Mouse (Mus musculus) thymus, postnatal 36 days (tissue): ENCODE results near the gene Ppp1r3e.

ENCODE experiments used
- DNase-seq, 2 experiments: peaks; one replicate each; pipeline ENCODE4 v3.0.0; 2022; ENCODE audit warnings: mixed read lengths in 2 of 2

The Ppp1r3e gene

GRCm38 (mm10) chr14:54876539-54877047 lies 757 bp downstream of the Ppp1r3e start:
- DNase-seq = peak; percentile 76 to 87

DNA sequence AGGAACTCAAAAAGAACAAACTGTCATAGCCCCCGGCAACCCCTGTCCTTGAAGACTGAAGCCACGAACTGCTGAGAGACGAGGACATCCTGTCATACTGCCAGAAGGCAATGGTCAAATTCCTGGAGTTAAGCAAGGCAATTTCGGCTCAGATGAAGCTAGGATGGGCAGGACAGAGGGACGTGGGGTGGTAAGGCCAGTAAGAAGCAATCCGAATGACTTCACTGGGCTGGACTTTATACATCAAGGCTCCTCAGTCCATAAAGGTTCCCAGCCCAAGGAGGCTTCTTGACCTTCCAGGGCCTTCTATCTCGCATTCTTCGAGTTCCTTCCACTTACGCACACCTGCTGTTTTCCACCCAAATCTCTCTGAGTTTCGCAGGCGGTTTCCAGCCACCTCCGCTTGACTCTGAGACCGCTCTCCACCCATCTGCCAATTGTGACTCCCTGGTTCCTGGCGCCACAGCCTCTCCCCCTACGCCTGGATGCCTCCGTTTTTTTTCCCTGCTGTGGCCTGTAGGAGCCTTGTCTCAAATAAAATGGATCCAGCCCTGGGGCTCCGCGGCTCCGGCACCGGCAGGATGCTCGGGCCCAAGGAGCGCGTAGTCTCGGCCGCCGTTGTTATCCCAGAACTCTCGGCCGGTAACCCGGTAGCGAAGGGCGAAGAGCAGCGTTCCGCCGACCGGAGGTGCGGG lies 1.4 kb downstream of the Ppp1r3e start:
- DNase-seq = no peak

- DNase-seq = no peak
Measured at GRCm38 (mm10) chr14:54874165-54874564, 3.2 kb downstream of the Ppp1r3e start.

- no peak for DNase-seq
Measured at GRCm38 (mm10) chr14:54870861-54871260, 6.5 kb downstream of the Ppp1r3e start, which contains the start of gene Homez. Gene Homez (minus strand): TSS chr14:54870961.

DNA sequence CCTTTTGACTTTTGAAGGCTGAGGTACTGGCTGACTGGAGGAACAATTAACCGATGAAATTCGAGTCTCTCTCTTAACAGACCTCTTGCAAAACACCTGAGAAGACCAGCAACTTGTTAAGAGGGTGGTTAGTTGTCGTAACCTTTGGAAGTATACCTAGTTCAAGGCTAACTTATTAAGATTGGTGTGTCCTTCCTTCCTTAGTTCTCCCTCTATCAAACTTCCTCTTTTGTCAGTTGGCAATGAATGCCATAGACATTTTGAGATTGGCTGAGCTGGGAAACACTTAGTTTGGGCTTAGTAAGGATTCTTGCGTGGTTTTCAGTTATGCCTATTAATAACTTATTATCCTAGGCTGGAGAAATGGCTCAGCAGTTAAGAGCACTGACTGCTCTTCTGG lies 9.3 kb downstream of the Ppp1r3e start:
- no peak for DNase-seq

DNA sequence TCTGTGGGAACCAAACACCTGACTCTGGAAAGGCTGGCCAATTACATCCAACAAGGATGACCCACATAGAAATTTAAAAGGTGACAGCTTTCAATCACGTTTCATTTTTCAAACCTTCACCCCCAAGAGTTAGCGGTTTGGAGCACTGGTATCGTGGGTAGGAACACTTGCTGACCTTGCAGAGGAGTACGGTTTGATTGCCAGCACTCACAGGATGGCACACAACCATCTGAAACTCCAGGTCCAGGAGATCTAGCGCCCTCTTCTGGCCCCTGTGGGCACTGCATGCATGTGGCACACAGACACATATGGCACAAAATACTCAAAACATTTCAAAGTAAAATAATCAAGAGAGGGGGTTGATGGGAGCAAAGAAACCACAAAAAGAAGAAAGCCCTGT lies 10.4 kb downstream of the Ppp1r3e start:
- DNase-seq = peak; percentile 42 to 50

DNA sequence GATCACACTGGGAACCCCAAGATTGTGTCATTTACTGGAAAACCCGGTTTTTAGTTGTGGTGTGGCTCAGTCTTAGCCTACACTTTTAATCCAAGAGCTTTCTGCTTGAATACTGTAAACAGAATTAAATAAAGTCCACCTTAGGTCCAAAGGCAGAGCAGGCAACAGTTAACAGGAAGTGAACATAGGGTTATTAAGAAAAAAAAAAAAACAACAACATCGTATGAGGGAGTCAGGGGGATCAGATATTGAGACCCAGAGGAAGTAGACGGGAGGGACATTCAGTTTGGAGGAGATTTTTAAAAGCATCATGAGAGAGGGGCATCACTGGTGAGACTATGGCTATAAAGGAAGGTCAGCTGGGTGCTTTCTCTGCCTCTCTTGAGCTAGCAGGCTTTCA lies 11.1 kb downstream of the Ppp1r3e start:
- no peak for DNase-seq

GRCm38 (mm10) chr14:54865626-54866025 lies 11.7 kb downstream of the Ppp1r3e start:
- no peak for DNase-seq

DNA sequence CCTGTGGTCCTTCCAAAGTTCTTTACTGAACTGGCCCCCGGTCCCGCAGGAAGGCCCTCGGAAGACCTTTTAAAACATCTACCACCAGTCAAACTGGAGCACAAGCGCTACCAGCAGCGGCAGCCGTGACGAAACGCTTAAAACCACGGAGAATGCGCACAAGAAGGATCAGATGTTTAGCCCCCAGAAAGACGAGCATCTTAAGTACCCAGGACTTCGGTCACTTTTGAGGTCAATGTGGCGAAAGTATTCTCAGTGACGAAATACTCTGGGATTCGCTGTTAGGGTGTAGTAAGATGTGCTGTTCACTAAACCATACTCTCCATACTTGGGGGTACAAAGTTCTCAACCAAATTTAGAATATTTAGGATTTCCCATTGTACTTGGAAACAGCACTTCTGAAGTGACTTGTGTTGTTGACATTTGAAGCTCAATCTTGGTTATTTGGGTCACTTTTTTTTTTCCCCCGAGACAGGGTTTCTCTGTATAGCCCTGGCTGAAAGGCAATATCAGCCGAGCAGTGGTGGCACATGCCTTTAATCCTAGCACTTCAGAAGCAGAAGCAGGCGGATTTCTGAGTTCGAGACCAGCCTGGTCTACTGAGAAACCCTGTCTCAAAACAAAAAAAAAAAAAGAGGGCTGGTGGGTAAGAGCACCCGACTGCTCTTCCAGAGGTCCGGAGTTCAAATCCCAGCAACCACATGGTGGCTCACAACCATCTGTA lies 12.9 kb downstream of the Ppp1r3e start:
- peak in 1 of 2 experiments; percentile 23 for DNase-seq

- peak; percentile 80 to 84 for DNase-seq
Measured at GRCm38 (mm10) chr14:54863501-54864312, 13.6 kb downstream of the Ppp1r3e start.

GRCm38 (mm10) chr14:54860511-54860910 lies 16.8 kb downstream of the Ppp1r3e start:
- peak; percentile 54 to 64 for DNase-seq

- DNase-seq = no peak
Measured at GRCm38 (mm10) chr14:54857891-54858290, 19.5 kb downstream of the Ppp1r3e start.

DNA sequence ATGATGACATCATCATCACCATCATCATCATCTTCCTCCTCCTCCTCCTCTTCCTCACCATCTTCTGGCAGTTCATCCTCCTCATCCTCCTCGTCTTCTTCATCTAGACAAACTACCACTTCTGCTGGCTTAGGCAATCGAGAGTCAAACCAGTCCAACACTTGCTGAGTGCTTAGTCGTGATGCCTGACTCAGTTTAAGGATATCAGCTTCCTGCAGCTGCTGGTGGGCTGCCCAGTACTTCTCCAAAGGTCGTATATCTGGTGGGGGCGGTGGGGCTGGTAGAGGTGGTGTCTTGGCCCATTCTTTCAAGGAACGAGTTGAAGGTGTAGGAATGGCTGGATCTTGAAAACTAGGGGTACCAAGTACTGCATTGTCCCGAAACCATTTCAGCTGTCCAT lies 20.6 kb downstream of the Ppp1r3e start:
- no peak for DNase-seq

GRCm38 (mm10) chr14:54855726-54856125 lies 21.6 kb downstream of the Ppp1r3e start:
- no peak for DNase-seq

- DNase-seq = no peak
Measured at GRCm38 (mm10) chr14:54843461-54843860, 33.9 kb downstream of the Ppp1r3e start.

DNA sequence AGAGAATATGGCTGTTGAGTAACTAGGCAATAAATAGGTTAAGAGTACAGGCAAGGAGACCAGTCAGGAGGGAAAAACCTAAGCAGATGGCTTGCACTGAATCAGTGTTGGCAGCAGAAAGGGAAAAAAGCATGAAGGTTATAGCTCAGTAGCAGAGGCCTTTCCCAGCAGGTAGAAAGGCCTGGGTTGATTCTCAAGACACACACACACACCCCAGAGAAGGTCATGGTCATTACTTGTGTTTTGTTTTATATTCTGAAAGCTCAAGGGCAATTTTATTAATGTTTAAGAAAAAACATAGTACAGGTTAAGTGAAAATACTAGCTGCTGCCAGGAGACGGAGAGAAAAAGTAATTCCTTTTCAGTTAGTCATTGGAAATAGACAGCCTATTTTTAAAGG lies 53.6 kb downstream of the Ppp1r3e start:
- no peak for DNase-seq
